Mouse (Mus musculus) neural tube, embryonic 15.5 days (tissue): ENCODE measurements around the gene Prn. TPM values are rescaled to one million over a fixed set of nuclear protein-coding genes. Genes with fewer than 3 reads are reported as not detected.
A peak's percentile ranks its signal among the peaks of the same experiment; 100 is the strongest.

ENCODE experiments used
- ATAC-seq: fragments of 200-750 bp; cut with Nextera tagmentation; 2 replicates; pipeline ENCODE4 v1.8.0; 2017; ENCODE audit warnings: mild to moderate bottlenecking, moderate TSS enrichment, moderate library complexity; ENCODE audit not compliant: low FRiP score
- H3K27ac ChIP-seq: fragments of 300-500 bp; sonication (generic); replicated peaks from 2 replicates; pipeline ENCODE4 v1.5.1; 2015; ENCODE audit warnings: mild to moderate bottlenecking, inconsistent platforms
- H3K27me3 ChIP-seq: fragments of 300-500 bp; sonication (generic); replicated peaks from 2 replicates; pipeline ENCODE4 v1.6.1; 2015; ENCODE audit warnings: inconsistent platforms
- H3K36me3 ChIP-seq: fragments of 300-500 bp; sonication (generic); 2 replicates; pipeline ENCODE4 v1.6.1; 2015; ENCODE audit warnings: inconsistent platforms
- H3K4me1 ChIP-seq: fragments of 300-500 bp; sonication (generic); 2 replicates; pipeline ENCODE4 v1.6.1; 2015; ENCODE audit warnings: inconsistent platforms
- H3K4me2 ChIP-seq: fragments of 300-500 bp; sonication (generic); 2 replicates; pipeline ENCODE4 v1.6.1; 2015; ENCODE audit warnings: inconsistent platforms, mild to moderate bottlenecking, moderate library complexity
- H3K4me3 ChIP-seq: fragments of 300-500 bp; sonication (generic); replicated peaks from 2 replicates; pipeline ENCODE4 v1.5.1; 2015; ENCODE audit warnings: mild to moderate bottlenecking, inconsistent platforms
- H3K9ac ChIP-seq: fragments of 300-500 bp; sonication (generic); replicated peaks from 2 replicates; pipeline ENCODE4 v1.6.1; 2015; ENCODE audit warnings: mild to moderate bottlenecking, inconsistent platforms
- H3K9me3 ChIP-seq: fragments of 300-500 bp; sonication (generic); replicated peaks from 2 replicates; pipeline ENCODE4 v1.6.1; 2016; ENCODE audit warnings: inconsistent platforms
- WGBS: fragments of 180-500 bp; shearing (Covaris S2); methylation state at CpG from one replicate; pipeline ENCODE4 v1.1.7; 2015; ENCODE audit warnings: mixed read lengths; 5-methylcytosine and 5-hydroxymethylcytosine counted together
- polyA plus RNA-seq: library from polyadenylated mRNA; unstranded; fragments of >200 nt; fragmentation: Nextera tagmentation; extraction: Ambion mirVana; gene quantifications from 2 replicates; pipeline ENCODE4 v1.2.1, GENCODE M21; 2015

Prn gene
- polyA plus RNA-seq, 1 experiment from 2014 or later: not detected

- H3K9ac ChIP-seq: no peak overlapping the region
- H3K4me3 ChIP-seq: no peak overlapping the region
- no peak overlapping the region for H3K27ac ChIP-seq
- H3K36me3 ChIP-seq: no peaks in the 10 kb centered on the region
- 50% methylated on average over 2 of the region's 2 CpGs for WGBS
- no peak for ATAC-seq
- peaks cover 29% of the 10 kb centered on the region for H3K4me1 ChIP-seq
- no peaks in the 10 kb centered on the region for H3K9me3 ChIP-seq
- H3K4me2 ChIP-seq: peak overlapping the region; percentile 43; the same call in 1 of the 2 replicates
- H3K27me3 ChIP-seq: peaks cover 30% of the 10 kb centered on the region
Measured at GRCm38 (mm10) chr2:131952456-131952855, 42.7 kb downstream of the Prn start.

- 19% methylated on average over 29 of the region's 29 CpGs for WGBS
- H3K27me3 ChIP-seq: peaks cover 30% of the 10 kb centered on the region
- H3K4me1 ChIP-seq: peaks cover 29% of the 10 kb centered on the region
- H3K4me2 ChIP-seq: peak overlapping the region; percentile 43
- no peak for ATAC-seq
- H3K4me3 ChIP-seq: no peak overlapping the region; the same call in 1 of the 2 replicates
- H3K27ac ChIP-seq: no peak overlapping the region
- H3K9me3 ChIP-seq: no peaks in the 10 kb centered on the region
- H3K36me3 ChIP-seq: no peaks in the 10 kb centered on the region
- no peak overlapping the region for H3K9ac ChIP-seq
Measured at GRCm38 (mm10) chr2:131952961-131953538, 43.3 kb downstream of the Prn start.

GRCm38 (mm10) chr2:131953711-131954110, 44.0 kb downstream of the Prn start:
- Histone ChIP-seq H3K9me3 (no peaks in the 10 kb centered on the region), H3K4me3 (no peak overlapping the region), H3K9ac (no peak overlapping the region), H3K4me1 (peaks cover 29% of the 10 kb centered on the region), H3K27ac (no peak overlapping the region), H3K36me3 (no peaks in the 10 kb centered on the region), H3K4me2 (0 out of 2 replicates have a peak overlapping the region, but pooled peaks have one; percentile 43), H3K27me3 (peaks cover 30% of the 10 kb centered on the region)
- 92% methylated on average over 4 of the region's 4 CpGs for WGBS
- ATAC-seq: no peak

- Histone ChIP-seq H3K4me2 (peak overlapping the region; percentile 75), H3K4me1 (peaks cover 29% of the 10 kb centered on the region), H3K9me3 (no peaks in the 10 kb centered on the region), H3K27me3 (peaks cover 30% of the 10 kb centered on the region), H3K36me3 (no peaks in the 10 kb centered on the region), H3K4me3 (peak overlapping the region; percentile 45), H3K27ac (no peak overlapping the region), H3K9ac (no peak overlapping the region)
- WGBS: 61% methylated on average over 9 of the region's 9 CpGs
- ATAC-seq: peak; percentile 30; the same call in 1 of the 2 replicates
Measured at GRCm38 (mm10) chr2:131954835-131955234, 45.1 kb downstream of the Prn start.

- Histone ChIP-seq H3K9ac (0 out of 2 replicates have a peak overlapping the region, but pooled peaks have one; percentile 17), H3K9me3 (no peaks in the 10 kb centered on the region), H3K27me3 (peaks cover 30% of the 10 kb centered on the region), H3K4me2 (peak overlapping the region; percentile 75), H3K36me3 (no peaks in the 10 kb centered on the region), H3K27ac (no peak overlapping the region), H3K4me3 (peak overlapping the region; percentile 45), H3K4me1 (peaks cover 25% of the 10 kb centered on the region)
- ATAC-seq: peak; percentile 82
- WGBS: 2% methylated on average over 17 of the region's 17 CpGs
Measured at GRCm38 (mm10) chr2:131955264-131955663, 45.5 kb downstream of the Prn start.

- ATAC-seq: no peak
- H3K9ac ChIP-seq: no peak overlapping the region
- no peaks in the 10 kb centered on the region for H3K36me3 ChIP-seq
- no peaks in the 10 kb centered on the region for H3K9me3 ChIP-seq
- peaks cover 29% of the 10 kb centered on the region for H3K27me3 ChIP-seq
- H3K4me3 ChIP-seq: no peak overlapping the region
- 82% methylated on average over 7 of the region's 7 CpGs for WGBS
- no peak overlapping the region for H3K4me2 ChIP-seq
- H3K4me1 ChIP-seq: peaks cover 19% of the 10 kb centered on the region
- H3K27ac ChIP-seq: no peak overlapping the region
Measured at GRCm38 (mm10) chr2:131956336-131957256, 46.8 kb downstream of the Prn start.

- WGBS: 66% methylated on average over 9 of the region's 9 CpGs
- Histone ChIP-seq H3K27me3 (peaks cover 19% of the 10 kb centered on the region), H3K4me1 (peaks cover 15% of the 10 kb centered on the region), H3K9me3 (no peaks in the 10 kb centered on the region), H3K4me2 (no peak overlapping the region), H3K27ac (no peak overlapping the region), H3K9ac (no peak overlapping the region), H3K36me3 (no peaks in the 10 kb centered on the region), H3K4me3 (no peak overlapping the region)
- ATAC-seq: no peak
Measured at GRCm38 (mm10) chr2:131957731-131958222, 48.0 kb downstream of the Prn start.

- H3K36me3 ChIP-seq: no peaks in the 10 kb centered on the region
- H3K9ac ChIP-seq: no peak overlapping the region
- no peak for ATAC-seq
- no peaks in the 10 kb centered on the region for H3K27me3 ChIP-seq
- H3K27ac ChIP-seq: no peak overlapping the region
- no peaks in the 10 kb centered on the region for H3K9me3 ChIP-seq
- no peaks in the 10 kb centered on the region for H3K4me1 ChIP-seq
- no peak overlapping the region for H3K4me2 ChIP-seq
- 82% methylated on average over 2 of the region's 2 CpGs for WGBS
- no peak overlapping the region for H3K4me3 ChIP-seq
Measured at GRCm38 (mm10) chr2:131961671-131962070, 51.9 kb downstream of the Prn start.

GRCm38 (mm10) chr2:131970597-131970996, 60.8 kb downstream of the Prn start:
- no peaks in the 10 kb centered on the region for H3K36me3 ChIP-seq
- 89% methylated on average over 2 of the region's 2 CpGs for WGBS

GRCm38 (mm10) chr2:131971098-131971497, 61.3 kb downstream of the Prn start:
- ATAC-seq: no peak
- no peak overlapping the region for H3K27ac ChIP-seq
- no peak overlapping the region for H3K9ac ChIP-seq
- no peak overlapping the region for H3K4me3 ChIP-seq
- no peaks in the 10 kb centered on the region for H3K27me3 ChIP-seq
- H3K36me3 ChIP-seq: no peaks in the 10 kb centered on the region
- no peaks in the 10 kb centered on the region for H3K4me1 ChIP-seq
- no peaks in the 10 kb centered on the region for H3K9me3 ChIP-seq
- H3K4me2 ChIP-seq: no peak overlapping the region
- 80% methylated on average over 4 of the region's 4 CpGs for WGBS

More at GRCm38 (mm10) chr2:131970597-131970996, 60.8 kb downstream of the Prn start:
- ATAC-seq: no peak
- no peak overlapping the region for H3K4me2 ChIP-seq
- no peak overlapping the region for H3K27ac ChIP-seq
- no peaks in the 10 kb centered on the region for H3K27me3 ChIP-seq
- H3K4me1 ChIP-seq: no peaks in the 10 kb centered on the region
- no peak overlapping the region for H3K4me3 ChIP-seq
- H3K9me3 ChIP-seq: no peaks in the 10 kb centered on the region
- H3K9ac ChIP-seq: no peak overlapping the region

GRCm38 (mm10) chr2:131976663-131977062, 66.9 kb downstream of the Prn start:
- Histone ChIP-seq H3K4me3 (no peak overlapping the region), H3K27ac (no peak overlapping the region), H3K4me1 (no peaks in the 10 kb centered on the region), H3K27me3 (no peaks in the 10 kb centered on the region; the same call in 1 of the 2 replicates), H3K4me2 (no peak overlapping the region), H3K9me3 (no peaks in the 10 kb centered on the region), H3K36me3 (no peaks in the 10 kb centered on the region), H3K9ac (no peak overlapping the region)
- no peak for ATAC-seq
- 72% methylated on average over 3 of the region's 3 CpGs for WGBS
